Mouse (Mus musculus) G1E (cell line): Measurements from ENCODE around the gene Alg11. TPM values are rescaled to one million over a fixed set of nuclear protein-coding genes. Genes with fewer than 3 reads are reported as not detected.
A peak's percentile ranks its signal among the peaks of the same experiment; 100 is the strongest.

Experiments used
- ATAC-seq: 2 replicates; pipeline ENCODE4 v1.8.0; 2016; ENCODE audit warnings: mild to moderate bottlenecking; ENCODE audit not compliant: insufficient number of reproducible peaks, poor library complexity, low FRiP score, severe bottlenecking; ENCODE audit errors: extremely low read depth
- DNase-seq: peaks from one replicate; pipeline ENCODE4 v3.0.0; 2012; ENCODE audit warnings: low spot score
- H3K27me3 ChIP-seq: 2 replicates; pipeline ENCODE4 v1.6.1; 2012; ENCODE audit warnings: mild to moderate bottlenecking, low read length, inconsistent platforms; ENCODE audit not compliant: insufficient read depth
- H3K36me3 ChIP-seq: replicated peaks from 2 replicates; pipeline ENCODE3; 2012; ENCODE audit warnings: mild to moderate bottlenecking, inconsistent platforms
- H3K4me1 ChIP-seq: 2 replicates; pipeline ENCODE4 v1.6.1; 2012; ENCODE audit warnings: low read depth, low read length, inconsistent platforms, mixed read lengths; ENCODE audit not compliant: insufficient read depth
- H3K4me3 ChIP-seq: 2 replicates; pipeline ENCODE4 v1.5.1; 2012; ENCODE audit warnings: low read depth, mild to moderate bottlenecking, inconsistent platforms, low read length, moderate library complexity, mixed read lengths
- H3K9me3 ChIP-seq: replicated peaks from 2 replicates; pipeline ENCODE4 v1.6.1; 2012; ENCODE audit warnings: inconsistent platforms
- CTCF ChIP-seq: IDR thresholded peaks from 2 replicates; pipeline ENCODE4 v1.5.1; 2012; ENCODE audit warnings: low read depth, low read length, inconsistent platforms, mixed read lengths
- GATA1 ChIP-seq: IDR thresholded peaks from 2 replicates; pipeline ENCODE4 v1.6.1; 2012; ENCODE audit warnings: borderline replicate concordance, low read length, inconsistent platforms, mixed read lengths
- GATA2 ChIP-seq: IDR thresholded peaks from 2 replicates; pipeline ENCODE4 v1.6.1; 2012; ENCODE audit warnings: low read depth, low read length, inconsistent platforms, borderline replicate concordance
- POLR2AphosphoS5 ChIP-seq: IDR thresholded peaks from 2 replicates; pipeline ENCODE4 v1.6.1; 2012; ENCODE audit warnings: low read depth, low read length, inconsistent platforms; ENCODE audit not compliant: insufficient replicate concordance
- TAL1 ChIP-seq: conservative IDR thresholded peaks from 2 replicates; pipeline ENCODE4 v1.6.1; 2012; ENCODE audit warnings: low read depth, low read length, inconsistent platforms, mixed read lengths
- polyA plus RNA-seq: library from polyadenylated mRNA; stranded (reverse); fragments of >175 nt; gene quantifications from 2 replicates; pipeline ENCODE4 v1.2.3, GENCODE M21; 2012
- total RNA-seq, 2 experiments: library from RNA; stranded (forward) in 1 of 2; stranded (reverse) in 1 of 2; fragments of 200-1000 nt in 1 of 2; fragments of >200 nt in 1 of 2; fragmentation: Nextera tagmentation in 1 of 2; gene quantifications; 2 replicates each; pipeline ENCODE4 v1.2.3; 2014 to 2017

Alg11 gene
- total and polyA plus RNA-seq, 3 experiments, result 0.86 to 32.5 (median 24.4) TPM

GRCm38 (mm10) chr8:22047699-22048464 lies 12.6 kb upstream of the Alg11 start:
- peaks cover 53% of the 10 kb centered on the region for H3K36me3 ChIP-seq
- ATAC-seq (peak; percentile 60), DNase-seq (peak; percentile 65)
- no peaks in the 10 kb centered on the region for H3K27me3 ChIP-seq
- H3K4me1 ChIP-seq, result peaks cover 13% of the 10 kb centered on the region; the same call in 1 of the 2 replicates
- TF ChIP-seq POLR2AphosphoS5 (no peak), GATA1 (no peak), GATA2 (no peak), TAL1 (no peak), CTCF (peak; percentile 54; the same call in 1 of the 2 replicates)
- no peaks in the 10 kb centered on the region for H3K9me3 ChIP-seq
- H3K4me3 ChIP-seq, result no peak overlapping the region

DNA sequence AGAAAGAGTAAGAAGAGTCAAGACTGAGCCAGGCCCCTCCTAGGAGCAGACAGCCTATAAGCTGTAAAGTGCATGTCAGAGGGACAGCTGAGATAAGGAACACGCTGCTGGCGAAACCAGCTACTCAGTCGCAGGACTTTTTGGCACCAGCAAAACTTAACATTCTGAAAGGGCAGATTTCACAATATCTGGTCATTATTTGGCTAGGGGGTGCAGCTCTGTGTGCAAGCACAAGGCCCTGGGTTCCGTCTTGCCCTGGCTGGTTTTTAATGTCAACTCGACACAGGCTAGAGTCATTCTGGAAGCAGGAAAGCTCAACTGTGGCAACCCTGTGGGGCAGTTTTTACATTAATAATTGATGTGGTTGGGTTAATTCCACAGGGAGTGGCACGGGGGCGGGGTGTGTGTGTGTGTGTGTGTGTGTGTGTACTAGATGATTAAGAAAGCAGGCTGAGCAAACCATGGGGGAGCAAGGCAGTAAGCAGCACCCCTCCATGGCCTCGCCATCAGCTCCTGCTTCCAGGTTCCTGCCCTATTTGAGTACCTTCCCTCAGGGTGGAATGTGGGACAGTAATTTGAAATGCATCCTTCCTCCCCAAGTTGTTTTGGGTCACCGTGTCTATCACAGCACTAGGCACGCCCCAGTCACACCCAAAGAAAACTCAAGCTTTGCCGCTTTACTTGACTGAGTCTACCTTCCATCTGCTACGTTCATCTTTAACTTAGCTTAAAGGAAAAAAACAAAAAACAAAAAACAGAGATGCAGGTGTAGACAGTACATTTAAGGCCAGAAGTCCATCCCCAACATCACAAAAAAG lies 5.6 kb upstream of the Alg11 start:
- no peak for TF ChIP-seq TAL1
- no peak for TF ChIP-seq CTCF
- no peak for TF ChIP-seq GATA2
- no peak for TF ChIP-seq POLR2AphosphoS5
- no peak for TF ChIP-seq GATA1
- Histone ChIP-seq H3K4me1 (peaks cover 57% of the 10 kb centered on the region), H3K9me3 (0 out of 2 replicates have a peak, but pooled peaks cover 2% of the 10 kb centered on the region), H3K4me3 (peak overlapping the region; percentile 59; the same call in 1 of the 2 replicates), H3K36me3 (peaks cover 51% of the 10 kb centered on the region), H3K27me3 (no peaks in the 10 kb centered on the region)
- ATAC-seq, result peak; percentile 78
- DNase-seq, result peak; percentile 40

DNA sequence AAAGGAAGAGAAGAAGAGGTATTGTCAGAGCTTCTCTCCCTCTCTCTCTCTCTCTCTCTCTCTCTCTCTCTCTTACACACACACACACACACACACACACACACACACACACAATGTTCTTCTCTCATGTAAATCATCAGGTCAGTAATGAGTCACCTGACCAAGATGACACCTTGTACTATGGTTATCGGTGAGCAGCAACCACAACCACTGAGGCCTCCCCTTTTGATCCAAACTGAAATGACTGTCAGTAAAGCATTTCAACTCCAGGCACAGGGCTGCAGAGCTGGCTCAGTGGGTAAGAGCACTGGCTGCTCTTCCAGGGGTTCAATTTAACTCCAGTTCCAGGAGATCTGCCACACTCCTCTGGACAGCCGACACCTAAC lies 5.0 kb upstream of the Alg11 start:
- H3K4me1 ChIP-seq, result peaks cover 59% of the 10 kb centered on the region
- TF ChIP-seq GATA1 (no peak), CTCF (no peak), TAL1 (no peak), POLR2AphosphoS5 (no peak), GATA2 (no peak)
- H3K4me3 ChIP-seq, result no peak overlapping the region; the same call in 1 of the 2 replicates
- ATAC-seq (no peak), DNase-seq (no peak)
- no peaks in the 10 kb centered on the region for H3K27me3 ChIP-seq
- 0 out of 2 replicates have a peak, but pooled peaks cover 2% of the 10 kb centered on the region for H3K9me3 ChIP-seq
- H3K36me3 ChIP-seq, result peaks cover 45% of the 10 kb centered on the region

DNA sequence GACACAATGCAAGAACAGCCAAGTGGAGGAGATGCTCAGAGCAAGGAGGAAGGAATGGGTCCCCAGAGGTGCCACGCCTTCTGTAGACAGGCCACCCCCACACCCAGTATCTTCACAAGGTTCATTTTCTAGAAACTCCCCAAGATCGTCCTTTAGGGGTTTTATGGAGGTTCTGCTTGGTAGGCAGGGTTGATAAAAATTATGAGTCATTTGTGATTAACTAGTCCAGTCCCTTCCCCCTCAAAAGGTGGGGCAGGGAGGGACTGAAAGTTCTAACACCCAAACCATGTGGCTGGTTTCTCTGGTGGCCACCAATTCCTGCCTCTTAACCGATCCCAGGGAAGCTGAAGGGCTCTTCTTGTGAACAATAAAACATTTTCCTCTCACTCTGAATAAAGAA lies 3.7 kb upstream of the Alg11 start:
- TF ChIP-seq GATA2 (no peak), CTCF (no peak), GATA1 (no peak), POLR2AphosphoS5 (no peak), TAL1 (no peak)
- Histone ChIP-seq H3K9me3 (0 out of 2 replicates have a peak, but pooled peaks cover 2% of the 10 kb centered on the region), H3K4me3 (peak overlapping the region; percentile 46; the same call in 1 of the 2 replicates), H3K4me1 (peaks cover 61% of the 10 kb centered on the region), H3K36me3 (peaks cover 38% of the 10 kb centered on the region), H3K27me3 (no peaks in the 10 kb centered on the region)
- ATAC-seq, result no peak
- no peak for DNase-seq

- TF ChIP-seq GATA2 (no peak), POLR2AphosphoS5 (no peak), GATA1 (no peak), TAL1 (no peak), CTCF (no peak)
- Histone ChIP-seq H3K36me3 (peaks cover 40% of the 10 kb centered on the region), H3K4me1 (peaks cover 73% of the 10 kb centered on the region), H3K27me3 (no peaks in the 10 kb centered on the region), H3K4me3 (peak overlapping the region; percentile 93), H3K9me3 (0 out of 2 replicates have a peak, but pooled peaks cover 2% of the 10 kb centered on the region)
- ATAC-seq (no peak), DNase-seq (no peak)
Observed at GRCm38 (mm10) chr8:22058368-22058767, 2.2 kb upstream of the Alg11 start.

GRCm38 (mm10) chr8:22059153-22059738 lies 1.3 kb upstream of the Alg11 start:
- Histone ChIP-seq H3K4me1 (peaks cover 68% of the 10 kb centered on the region), H3K4me3 (peak overlapping the region; percentile 93), H3K9me3 (0 out of 2 replicates have a peak, but pooled peaks cover 2% of the 10 kb centered on the region), H3K36me3 (peaks cover 39% of the 10 kb centered on the region), H3K27me3 (no peaks in the 10 kb centered on the region)
- no peak for DNase-seq
- ATAC-seq, result no peak
- TF ChIP-seq CTCF, result no peak
- no peak for TF ChIP-seq POLR2AphosphoS5
- no peak for TF ChIP-seq GATA2
- TF ChIP-seq TAL1, result no peak
- TF ChIP-seq GATA1, result no peak
